Mouse (Mus musculus) forebrain, embryonic 15.5 days (tissue): ENCODE measurements at regions not wholly inside any gene's neighbourhood (a gene's known extent, or its start where the extent isn't known, plus 50 kb on each side); places are given as distances from the start of the nearest gene placed in this dataset.

ENCODE experiments used
- ATAC-seq: fragments of 200-750 bp; cut with Nextera tagmentation; replicated peaks from 2 replicates; pipeline ENCODE4 v1.8.0; 2017; ENCODE audit warnings: mild to moderate bottlenecking, moderate TSS enrichment, moderate library complexity
- H3K27ac ChIP-seq: fragments of 300-500 bp; sonication (generic); replicated peaks from 2 replicates; pipeline ENCODE4 v1.5.1; 2015; ENCODE audit warnings: mild to moderate bottlenecking, inconsistent platforms
- H3K27me3 ChIP-seq: fragments of 300-500 bp; sonication (generic); 2 replicates; pipeline ENCODE4 v1.6.1; 2015; ENCODE audit warnings: inconsistent platforms
- H3K36me3 ChIP-seq: fragments of 300-500 bp; sonication (generic); 2 replicates; pipeline ENCODE4 v1.6.1; 2015; ENCODE audit warnings: mild to moderate bottlenecking, inconsistent platforms
- H3K4me1 ChIP-seq: fragments of 300-500 bp; sonication (generic); 2 replicates; pipeline ENCODE4 v1.6.1; 2015; ENCODE audit warnings: inconsistent platforms
- H3K4me2 ChIP-seq: fragments of 300-500 bp; sonication (generic); replicated peaks from 2 replicates; pipeline ENCODE4 v1.6.1; 2015; ENCODE audit warnings: mild to moderate bottlenecking, inconsistent platforms
- H3K4me3 ChIP-seq: fragments of 300-500 bp; sonication (generic); 2 replicates; pipeline ENCODE4 v1.5.1; 2015; ENCODE audit warnings: mild to moderate bottlenecking, inconsistent platforms
- H3K9ac ChIP-seq: fragments of 300-500 bp; sonication (generic); replicated peaks from 2 replicates; pipeline ENCODE4 v1.6.1; 2015; ENCODE audit warnings: mild to moderate bottlenecking, inconsistent platforms
- H3K9me3 ChIP-seq: fragments of 300-500 bp; sonication (generic); 2 replicates; pipeline ENCODE4 v1.6.1; 2016; ENCODE audit warnings: inconsistent platforms
- WGBS: fragments of 180-500 bp; shearing (Covaris S2); methylation state at CpG from one replicate; pipeline ENCODE4 v1.1.7; 2015; ENCODE audit warnings: mixed read lengths; 5-methylcytosine and 5-hydroxymethylcytosine counted together

DNA sequence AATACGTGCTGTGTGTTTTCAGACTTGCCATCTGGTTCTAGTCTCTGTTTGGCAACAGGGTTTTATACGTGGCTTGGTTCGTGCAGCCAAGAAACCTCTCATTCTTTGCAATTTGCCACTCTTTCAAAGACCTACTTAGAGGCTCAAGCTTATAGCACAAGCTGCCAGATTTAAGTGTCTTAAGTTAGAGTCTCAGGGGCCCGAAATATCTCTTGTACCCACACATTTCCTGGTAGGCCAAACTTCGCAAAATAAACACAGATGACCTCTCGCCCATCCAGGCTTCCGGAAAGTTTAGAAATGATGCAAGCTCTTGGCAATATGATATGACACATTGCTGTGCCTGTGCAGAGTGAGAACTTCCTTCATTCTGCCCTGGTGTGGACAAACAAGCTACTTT, 54.8 kb upstream of the Fndc3b start:
- 57% methylated on average over 7 of the region's 7 CpGs for WGBS
- no peak for ATAC-seq
- Histone ChIP-seq H3K27me3 (no peaks in the 10 kb centered on the region), H3K9ac (no peak overlapping the region), H3K27ac (no peak overlapping the region), H3K4me3 (no peak overlapping the region), H3K36me3 (no peaks in the 10 kb centered on the region), H3K4me1 (peaks cover 15% of the 10 kb centered on the region), H3K9me3 (no peaks in the 10 kb centered on the region), H3K4me2 (no peak overlapping the region)

DNA sequence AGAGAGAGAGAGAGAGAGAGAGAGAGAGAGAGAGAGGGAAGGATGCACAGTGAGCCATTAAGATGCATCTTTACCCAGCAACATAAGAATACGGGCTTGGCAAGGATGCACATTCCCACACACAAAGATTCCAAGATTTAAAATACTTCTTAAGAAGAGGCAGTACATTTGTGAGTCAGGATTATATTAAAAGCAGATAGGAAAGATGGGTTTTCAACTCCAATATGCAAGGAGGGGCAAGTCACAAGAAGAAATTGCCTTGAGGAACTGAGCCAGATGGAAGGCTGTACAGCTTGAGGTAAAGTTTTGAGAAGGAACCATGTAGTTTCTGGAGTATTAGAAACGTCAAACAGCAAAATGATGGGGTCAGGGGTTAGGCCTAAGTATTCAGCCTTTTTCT, 53.4 kb upstream of the Fndc3b start:
- no peaks in the 10 kb centered on the region for H3K27me3 ChIP-seq
- ATAC-seq: no peak
- 88% methylated on average over 2 of the region's 2 CpGs for WGBS

DNA sequence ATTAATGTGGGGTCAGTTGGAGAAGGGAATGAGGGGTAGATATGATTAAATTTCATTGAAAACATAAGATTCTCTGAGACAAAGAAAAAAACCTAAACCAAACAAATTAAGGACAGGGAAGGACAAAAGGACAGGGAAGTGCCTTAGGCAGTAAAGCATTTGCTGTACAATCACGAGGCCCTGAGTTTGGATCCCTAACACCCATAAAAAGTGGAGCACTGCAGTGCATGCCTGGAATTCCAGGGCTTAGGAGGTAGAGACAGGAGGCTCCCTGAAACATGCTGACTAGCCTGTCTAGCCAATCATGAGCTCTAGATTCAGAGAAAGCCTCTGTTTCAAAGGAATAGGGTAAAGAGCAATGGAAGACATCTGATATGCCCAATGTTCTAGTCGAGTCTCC, 49.9 kb upstream of the Fndc3b start:
- H3K9me3 ChIP-seq: no peaks in the 10 kb centered on the region
- peaks cover 3% of the 10 kb centered on the region for H3K4me1 ChIP-seq
- no peaks in the 10 kb centered on the region for H3K36me3 ChIP-seq
- no peak overlapping the region for H3K9ac ChIP-seq
- 61% methylated on average over 2 of the region's 2 CpGs for WGBS
- H3K4me2 ChIP-seq: no peak overlapping the region
- H3K4me3 ChIP-seq: no peak overlapping the region
- H3K27ac ChIP-seq: no peak overlapping the region
- ATAC-seq: no peak
- no peaks in the 10 kb centered on the region for H3K27me3 ChIP-seq

More for the DNA sequence above, 53.4 kb upstream of the Fndc3b start:
- H3K9me3 ChIP-seq: no peaks in the 10 kb centered on the region
- no peak overlapping the region for H3K4me3 ChIP-seq
- no peaks in the 10 kb centered on the region for H3K36me3 ChIP-seq
- H3K27ac ChIP-seq: no peak overlapping the region
- no peak overlapping the region for H3K9ac ChIP-seq
- peaks cover 15% of the 10 kb centered on the region for H3K4me1 ChIP-seq
- H3K4me2 ChIP-seq: no peak overlapping the region
